Mouse (Mus musculus) intestine, postnatal 0 days (tissue): ENCODE data around the gene Tbrg4. TPM values are rescaled to one million over a fixed set of nuclear protein-coding genes. Genes with fewer than 3 reads are reported as not detected.

ENCODE experiments used
- ATAC-seq: fragments of 200-750 bp; cut with Nextera tagmentation; 2 replicates; pipeline ENCODE4 v1.8.0; 2017; ENCODE audit warnings: mild to moderate bottlenecking, moderate TSS enrichment, moderate library complexity
- H3K27ac ChIP-seq: fragments of 300-500 bp; sonication (generic); 2 replicates; pipeline ENCODE4 v1.5.1; 2014; ENCODE audit warnings: mild to moderate bottlenecking, low read depth, low read length, moderate library complexity
- H3K27me3 ChIP-seq: fragments of 300-500 bp; sonication (generic); replicated peaks from 2 replicates; pipeline ENCODE4 v1.6.1; 2014; ENCODE audit warnings: low read length, mixed read lengths; ENCODE audit not compliant: control insufficient read depth, insufficient read depth
- H3K36me3 ChIP-seq: fragments of 300-500 bp; sonication (generic); 2 replicates; pipeline ENCODE4 v1.6.1; 2014; ENCODE audit warnings: mild to moderate bottlenecking, moderate library complexity; ENCODE audit not compliant: control insufficient read depth, insufficient read depth
- H3K4me1 ChIP-seq: fragments of 300-500 bp; sonication (generic); replicated peaks from 2 replicates; pipeline ENCODE4 v1.6.1; 2014; ENCODE audit warnings: antibody characterized with exemption, low read length, mixed read lengths; ENCODE audit not compliant: control insufficient read depth, insufficient read depth
- H3K4me2 ChIP-seq: fragments of 300-500 bp; sonication (generic); replicated peaks from 2 replicates; pipeline ENCODE4 v1.6.1; 2014; ENCODE audit warnings: low read depth, mild to moderate bottlenecking, moderate library complexity
- H3K4me3 ChIP-seq: fragments of 300-500 bp; sonication (generic); 2 replicates; pipeline ENCODE4 v1.5.1; 2014; ENCODE audit warnings: low read depth, low read length
- H3K9ac ChIP-seq: fragments of 300-500 bp; sonication (generic); 2 replicates; pipeline ENCODE4 v1.6.1; 2014; ENCODE audit warnings: mild to moderate bottlenecking, low read depth, low read length
- H3K9me3 ChIP-seq: fragments of 300-500 bp; sonication (generic); 2 replicates; pipeline ENCODE4 v1.6.1; 2016; ENCODE audit warnings: mixed run types; ENCODE audit not compliant: control insufficient read depth
- CTCF ChIP-seq: sonication (generic); IDR thresholded peaks from 2 replicates; pipeline ENCODE4 v1.5.1; 2016; ENCODE audit warnings: low read depth, mild to moderate bottlenecking, control low read depth, antibody characterized with exemption, moderate library complexity
- WGBS: fragments of 180-500 bp; shearing (Covaris S2); extraction: QIAGEN DNeasy Blood & Tissue Kit; methylation state at CpG from one replicate; pipeline ENCODE4 v1.1.7; 2014; 5-methylcytosine and 5-hydroxymethylcytosine counted together
- polyA plus RNA-seq: library from polyadenylated mRNA; unstranded; fragments of >200 nt; fragmentation: Nextera tagmentation; extraction: Ambion mirVana; gene quantifications from 2 replicates; pipeline ENCODE4 v1.2.1, GENCODE M21; 2015

Gene Tbrg4
- polyA plus RNA-seq, 1 experiment from 2014 or later, result 32.6 TPM

DNA sequence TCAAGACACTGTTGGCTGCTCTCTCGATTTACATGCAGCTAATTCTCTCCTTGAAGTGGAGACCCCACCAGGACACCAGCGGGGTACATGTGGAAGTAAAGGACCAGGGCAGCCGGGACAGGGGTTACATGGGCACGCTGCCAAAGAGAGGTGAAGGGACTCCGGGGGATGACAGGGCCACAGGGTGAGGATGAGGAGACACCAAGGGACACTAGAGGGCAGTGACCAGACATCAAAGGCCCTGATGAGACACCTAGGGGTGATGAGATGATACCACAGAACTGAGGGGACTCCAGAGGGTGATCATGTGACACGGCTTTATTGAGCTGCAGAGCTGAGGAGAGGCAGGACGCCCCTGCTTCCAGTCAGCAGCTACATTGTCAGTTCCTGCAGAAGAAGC is 28.3 kb downstream of the Tbrg4 start:
- TF ChIP-seq CTCF, result peak; percentile 35
- H3K4me2 ChIP-seq, result no peak overlapping the region
- H3K36me3 ChIP-seq, result peaks cover 58% of the 10 kb centered on the region
- 69% methylated on average over 7 of the region's 7 CpGs for WGBS
- H3K9me3 ChIP-seq, result no peaks in the 10 kb centered on the region
- H3K27ac ChIP-seq, result no peak overlapping the region
- no peaks in the 10 kb centered on the region for H3K4me1 ChIP-seq
- no peak overlapping the region for H3K4me3 ChIP-seq
- no peak overlapping the region for H3K9ac ChIP-seq
- no peak for ATAC-seq
- H3K27me3 ChIP-seq, result no peaks in the 10 kb centered on the region

GRCm38 (mm10) chr11:6596616-6597015 is 29.3 kb downstream of the Tbrg4 start:
- no peak for TF ChIP-seq CTCF
- WGBS, result 81% methylated on average over 3 of the region's 3 CpGs
- H3K9ac ChIP-seq, result no peak overlapping the region
- H3K4me1 ChIP-seq, result no peaks in the 10 kb centered on the region
- H3K27me3 ChIP-seq, result no peaks in the 10 kb centered on the region
- no peak overlapping the region for H3K27ac ChIP-seq
- H3K9me3 ChIP-seq, result no peaks in the 10 kb centered on the region
- no peak overlapping the region for H3K4me3 ChIP-seq
- no peak overlapping the region for H3K4me2 ChIP-seq
- ATAC-seq, result no peak
- peaks cover 67% of the 10 kb centered on the region for H3K36me3 ChIP-seq

DNA sequence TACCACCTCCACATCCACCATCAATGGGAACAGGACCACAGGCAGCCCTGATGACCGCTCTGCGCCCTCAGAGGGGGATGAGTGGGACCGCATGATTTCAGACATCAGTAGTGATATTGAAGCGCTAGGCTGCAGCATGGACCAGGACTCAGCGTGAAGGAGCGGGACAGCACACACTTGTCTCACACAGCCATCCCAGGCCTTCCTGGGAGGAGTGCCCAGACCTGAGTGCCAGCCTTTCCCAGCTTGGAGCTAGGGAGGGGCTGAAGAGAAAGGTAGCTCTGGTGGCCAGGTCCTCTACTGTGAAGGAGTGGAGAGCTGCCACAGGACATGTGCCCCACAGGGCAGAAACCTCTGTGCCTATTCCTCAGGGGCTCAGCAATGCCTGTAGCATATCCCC is 29.7 kb downstream of the Tbrg4 start:
- no peak for ATAC-seq
- 96% methylated on average over 6 of the region's 6 CpGs for WGBS
- Histone ChIP-seq H3K4me1 (no peaks in the 10 kb centered on the region), H3K4me3 (no peak overlapping the region), H3K36me3 (peaks cover 71% of the 10 kb centered on the region), H3K9me3 (no peaks in the 10 kb centered on the region), H3K9ac (no peak overlapping the region), H3K27me3 (no peaks in the 10 kb centered on the region), H3K4me2 (no peak overlapping the region), H3K27ac (no peak overlapping the region)
- no peak for TF ChIP-seq CTCF

GRCm38 (mm10) chr11:6595339-6595738 is 30.5 kb downstream of the Tbrg4 start:
- Histone ChIP-seq H3K36me3 (peaks cover 80% of the 10 kb centered on the region), H3K9me3 (no peaks in the 10 kb centered on the region), H3K27me3 (no peaks in the 10 kb centered on the region), H3K4me3 (no peak overlapping the region), H3K27ac (no peak overlapping the region), H3K4me2 (no peak overlapping the region), H3K9ac (no peak overlapping the region), H3K4me1 (no peaks in the 10 kb centered on the region)
- WGBS, result 96% methylated on average over 5 of the region's 5 CpGs
- TF ChIP-seq CTCF, result no peak
- no peak for ATAC-seq

DNA sequence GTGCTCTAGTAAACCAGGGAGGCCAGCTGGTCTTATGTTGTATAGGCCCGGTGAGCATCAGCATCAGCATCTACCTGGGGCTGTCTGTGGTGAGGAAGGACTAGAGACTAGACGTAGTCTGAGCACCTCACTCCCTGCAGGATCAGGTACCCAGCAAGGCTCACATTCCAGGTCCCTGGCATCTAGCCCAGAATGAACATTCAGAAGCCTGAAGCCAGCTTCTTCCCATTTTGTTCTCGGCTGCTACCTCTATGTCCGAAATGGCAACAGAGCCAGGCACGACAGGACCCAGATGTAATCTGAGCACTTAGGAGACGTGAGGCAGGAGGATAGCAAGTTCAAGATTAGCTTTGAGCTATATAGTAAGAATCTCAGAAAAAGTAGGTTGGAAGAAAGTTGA is 31.0 kb downstream of the Tbrg4 start:
- Histone ChIP-seq H3K9ac (no peak overlapping the region), H3K4me3 (no peak overlapping the region), H3K27me3 (no peaks in the 10 kb centered on the region), H3K4me1 (no peaks in the 10 kb centered on the region), H3K36me3 (peaks cover 85% of the 10 kb centered on the region), H3K4me2 (no peak overlapping the region), H3K27ac (peak overlapping the region; percentile 9; the same call in 1 of the 2 replicates), H3K9me3 (no peaks in the 10 kb centered on the region)
- ATAC-seq, result no peak
- TF ChIP-seq CTCF, result no peak
- 81% methylated on average over 6 of the region's 6 CpGs for WGBS

- H3K4me1 ChIP-seq, result no peaks in the 10 kb centered on the region
- WGBS, result 70% methylated on average over 11 of the region's 11 CpGs
- H3K36me3 ChIP-seq, result peaks cover 91% of the 10 kb centered on the region
- H3K27ac ChIP-seq, result no peak overlapping the region
- no peak for ATAC-seq
- no peak overlapping the region for H3K4me3 ChIP-seq
- H3K9me3 ChIP-seq, result no peaks in the 10 kb centered on the region
- H3K9ac ChIP-seq, result no peak overlapping the region
- H3K27me3 ChIP-seq, result no peaks in the 10 kb centered on the region
- TF ChIP-seq CTCF, result no peak
- H3K4me2 ChIP-seq, result no peak overlapping the region
Observed at GRCm38 (mm10) chr11:6593406-6593805, 32.5 kb downstream of the Tbrg4 start.
